Mouse (Mus musculus) liver (tissue): ENCODE measurements around the gene S100a8.

Source experiments
- DNase-seq: peaks from one replicate; pipeline ENCODE4 v3.0.0-alpha.2; 2020; ENCODE audit warnings: mixed read lengths

The S100a8 gene

DNA sequence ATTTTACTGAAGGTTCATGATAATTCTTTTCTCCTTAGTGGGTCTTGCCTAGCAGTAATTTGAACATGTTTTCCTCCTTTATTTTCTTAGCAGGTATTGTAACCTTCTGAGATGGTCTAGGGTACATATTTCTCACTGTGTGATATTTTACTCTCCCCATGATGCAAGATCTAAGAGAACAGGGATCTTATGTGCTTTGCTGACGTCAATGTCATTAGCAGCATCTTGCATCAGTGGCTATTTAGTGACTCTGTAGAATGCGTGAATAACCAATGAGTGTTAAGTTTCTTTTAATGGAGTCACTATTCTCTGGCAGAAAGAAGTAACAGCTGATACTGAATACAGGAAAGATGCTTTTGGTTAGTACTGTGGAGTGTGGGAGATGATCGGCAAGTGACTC, 15.2 kb downstream of the S100a8 start:
- DNase-seq: no peak

- no peak for DNase-seq
Observed at GRCm38 (mm10) chr3:90686835-90687234, 18.1 kb downstream of the S100a8 start.

GRCm38 (mm10) chr3:90693496-90693895, 24.7 kb downstream of the S100a8 start:
- DNase-seq: no peak

DNA sequence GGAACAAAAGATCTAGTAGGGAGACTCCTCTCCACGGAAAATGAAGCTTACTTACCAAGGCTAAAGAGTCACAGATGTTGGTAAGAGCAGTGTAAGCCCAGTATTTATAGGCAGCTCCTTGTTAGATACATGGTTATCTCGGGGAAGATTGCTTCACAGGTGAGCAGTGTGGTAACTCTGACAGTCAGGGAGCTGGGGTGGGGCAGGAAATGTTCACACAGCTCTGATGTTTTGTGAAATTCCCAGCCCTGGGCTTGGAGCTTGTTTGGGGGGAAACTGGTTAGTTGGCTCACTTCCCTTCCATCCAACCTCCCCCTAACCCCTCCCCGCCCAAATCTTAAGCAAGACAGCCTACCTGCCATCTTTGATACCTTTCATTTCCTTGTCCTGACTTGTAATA, 26.8 kb downstream of the S100a8 start, which contains the start of gene S100a9:
Gene S100a9, minus strand, starts transcription at position 109 of the 400 bp plus-strand sequence.
- DNase-seq: no peak

DNA sequence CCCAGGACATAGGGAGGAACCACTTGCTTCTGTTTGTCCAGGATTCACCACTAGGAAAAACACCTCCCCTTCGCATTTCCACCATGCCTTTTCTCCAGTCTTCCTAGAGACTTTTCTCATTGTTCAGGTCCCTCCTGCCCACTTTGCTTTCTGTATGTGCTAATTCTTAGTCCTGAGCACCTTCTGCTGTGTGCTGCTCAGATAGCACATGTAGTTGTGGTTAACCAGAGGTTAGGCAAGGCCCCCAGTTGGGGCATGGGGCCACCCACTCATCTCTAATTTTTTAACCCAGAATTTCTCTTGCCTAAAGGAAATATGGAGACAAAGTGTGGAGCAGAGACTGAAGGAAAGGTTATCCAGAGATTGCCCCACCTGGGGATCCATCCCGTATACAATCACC, 33.5 kb downstream of the S100a8 start:
- no peak for DNase-seq

DNA sequence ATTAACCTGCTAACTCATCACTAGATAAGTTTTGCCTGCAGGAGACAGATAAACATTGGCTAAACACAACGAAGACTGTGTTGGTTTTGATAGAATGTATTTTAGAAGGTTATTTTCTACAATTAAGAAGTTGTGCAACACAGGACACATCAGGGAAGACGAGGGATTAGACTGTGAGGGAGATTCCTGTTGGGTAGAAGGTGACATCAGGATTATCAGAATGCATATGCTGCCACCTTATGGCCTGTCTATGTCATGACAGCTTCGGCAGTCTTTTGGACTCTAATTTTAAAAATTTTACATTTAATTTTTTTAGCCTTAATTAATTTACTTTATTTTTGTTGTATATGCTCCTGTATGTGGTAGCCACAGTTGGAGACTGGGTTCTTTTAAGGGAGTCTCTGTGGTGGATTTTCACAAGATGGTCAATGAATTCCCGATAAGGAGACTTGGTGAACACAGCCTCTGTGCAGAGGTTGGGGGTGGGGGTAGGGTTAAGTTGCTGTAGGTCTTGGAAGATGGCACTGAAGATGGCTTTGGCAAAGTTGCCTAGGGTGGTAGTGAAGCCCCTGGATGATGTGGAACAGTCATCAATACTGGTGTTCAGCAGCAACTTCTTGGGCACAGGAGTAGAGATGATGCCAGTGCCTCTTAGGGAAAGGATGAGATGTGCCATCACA, 39.9 kb downstream of the S100a8 start:
- DNase-seq: no peak

DNA sequence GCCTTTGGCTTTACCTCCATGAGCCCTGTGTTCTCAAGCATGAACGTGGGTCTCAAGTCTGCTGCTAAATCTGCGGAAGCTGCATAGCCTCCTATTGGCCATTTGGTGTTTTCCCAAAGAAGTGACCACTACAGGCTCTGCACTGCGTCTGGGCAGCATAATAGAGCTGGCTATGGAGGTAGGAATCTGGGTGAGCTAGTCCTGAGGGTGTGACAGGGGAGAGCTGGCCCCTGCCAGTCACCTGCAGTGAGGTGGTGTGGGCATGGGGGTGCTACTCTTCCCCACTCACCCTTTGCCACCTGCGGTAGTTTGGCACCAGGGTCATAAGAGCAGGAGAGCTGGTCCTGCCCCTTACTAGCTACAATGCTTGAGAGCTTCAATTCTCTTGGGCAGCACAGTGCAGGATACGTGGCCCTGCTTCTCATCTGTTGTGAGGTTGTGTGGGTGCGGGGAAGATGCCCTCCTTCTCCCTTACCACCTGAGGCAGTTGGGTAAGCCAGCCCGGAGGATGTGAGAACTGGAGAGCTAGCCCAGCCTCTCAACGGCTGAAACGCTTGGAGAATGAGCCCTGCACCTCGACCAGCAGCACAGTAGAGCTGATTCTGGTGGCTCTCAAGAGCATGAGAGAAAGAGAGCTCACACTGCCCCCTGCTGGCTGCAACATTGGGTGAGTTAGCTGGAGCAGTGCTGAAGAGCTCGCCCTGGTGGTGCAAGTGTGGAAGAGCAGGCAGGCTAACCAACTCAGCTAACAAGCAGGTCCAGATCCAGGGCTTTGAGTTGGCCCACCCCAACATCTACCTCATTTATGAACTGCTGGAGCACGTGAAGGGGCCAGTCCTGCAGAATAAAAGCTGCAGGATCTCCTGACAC, 41.0 kb downstream of the S100a8 start:
- peak; percentile 81 for DNase-seq
